Mouse (Mus musculus) C2C12 (cell line): ENCODE data around the gene Twnk. TPM values are rescaled to one million over a fixed set of nuclear protein-coding genes. Genes with fewer than 3 reads are reported as not detected.

ENCODE experiments used
- H3K27me3 ChIP-seq: one replicate; pipeline ENCODE4 v1.6.1; 2011; ENCODE audit not compliant: control insufficient read depth, insufficient read depth, insufficient read length
- H3K36me3 ChIP-seq: one replicate; pipeline ENCODE4 v1.6.1; 2011; ENCODE audit not compliant: control insufficient read depth, insufficient read depth
- H3K4me3 ChIP-seq: one replicate; pipeline ENCODE4 v1.5.1; 2011; ENCODE audit warnings: mild to moderate bottlenecking, control low read depth; ENCODE audit not compliant: poor library complexity, insufficient read depth, severe bottlenecking
- H3K79me2 ChIP-seq: one replicate; pipeline ENCODE4 v1.6.1; 2011; ENCODE audit not compliant: control insufficient read depth, insufficient read depth
- H3K79me3 ChIP-seq: one replicate; pipeline ENCODE4 v1.6.1; 2011; ENCODE audit warnings: low read depth, control low read depth
- H3ac ChIP-seq: one replicate; pipeline ENCODE3; 2011; ENCODE audit warnings: low read depth; ENCODE audit not compliant: control insufficient read depth, insufficient read length
- CEBPB ChIP-seq: IDR thresholded peaks from one replicate; pipeline ENCODE4 v1.6.1; 2011; ENCODE audit warnings: low read depth, mild to moderate bottlenecking, control low read depth, moderate library complexity
- CTCF ChIP-seq: IDR thresholded peaks from one replicate; pipeline ENCODE4 v1.5.1; 2011; ENCODE audit not compliant: control insufficient read depth, insufficient read depth, insufficient read length
- FOSL1 ChIP-seq: IDR thresholded peaks from one replicate; pipeline ENCODE4 v1.8.0; 2011; ENCODE audit warnings: mild to moderate bottlenecking, low read length; ENCODE audit not compliant: poor library complexity, insufficient read depth, severe bottlenecking
- MAX ChIP-seq: IDR thresholded peaks from one replicate; pipeline ENCODE4 v1.6.1; 2011; ENCODE audit warnings: mild to moderate bottlenecking, control low read depth
- MYOD1 ChIP-seq: IDR thresholded peaks from one replicate; pipeline ENCODE4 v1.6.1; 2011; ENCODE audit warnings: low read depth; ENCODE audit not compliant: control insufficient read depth, insufficient read length
- MYOG ChIP-seq: IDR thresholded peaks from one replicate; pipeline ENCODE4 v1.6.1; 2011; ENCODE audit not compliant: control insufficient read depth, insufficient read length; ENCODE audit errors: extremely low read depth
- USF1 ChIP-seq: IDR thresholded peaks from one replicate; pipeline ENCODE4 v1.6.1; 2011; ENCODE audit warnings: low read depth, mild to moderate bottlenecking, control low read depth, moderate library complexity
- long read RNA-seq, 2 experiments: library from polyadenylated mRNA; unstranded; transcript quantifications; one replicate each; pipeline ENCODE4 v2.0.0; 2019 to 2020
- polyA plus RNA-seq: library from polyadenylated mRNA; unstranded; fragments of >200 nt; fragmentation: generic; extraction: Trizol; gene quantifications from one replicate; pipeline ENCODE4 v1.2.1, GENCODE M21; 2012; ENCODE audit warnings: missing spikeins

The Twnk gene
- 12.1 TPM for polyA plus RNA-seq
- long read RNA-seq, experiment 1, transcript Twnk-201 (5 exons, 3,488 nt), result major isoform, 8 of 13 reads
- long read RNA-seq, experiment 1, partial matches to known transcripts, result 1 of 13 reads
- long read RNA-seq, experiment 1, other reads (novel, unspliced or antisense), result 4 of 13 reads
- long read RNA-seq, experiment 2, transcript Twnk-202 (5 exons, 2,195 nt), result minor isoform, 12 of 161 reads
- long read RNA-seq, experiment 2, transcript Twnk-201 (5 exons, 3,488 nt), result major isoform, 118 of 161 reads
- long read RNA-seq, experiment 2, partial matches to known transcripts, result 13 of 161 reads
- long read RNA-seq, experiment 2, other reads (novel, unspliced or antisense), result 18 of 161 reads

GRCm38 (mm10) chr19:45005444-45005843, at the start of gene Twnk:
TSS of gene Twnk (plus strand) at chr19:45005663.
- TF ChIP-seq CTCF (no peak), MYOG (no peak), USF1 (no peak), MAX (no peak), MYOD1 (no peak), FOSL1 (no peak)
- Histone ChIP-seq H3K36me3 (peaks cover 41% of the 10 kb centered on the region), H3K27me3 (no peaks in the 10 kb centered on the region), H3K4me3 (peak within 1 kb of the TSS; percentile 91), H3ac (peak within 1 kb of the TSS; percentile 82), H3K79me2 (peaks cover 52% of the 10 kb centered on the region), H3K79me3 (peaks cover 28% of the 10 kb centered on the region)

- Histone ChIP-seq H3K79me3 (peaks cover 2% of the 10 kb centered on the region), H3K4me3 (no peak overlapping the region), H3K79me2 (no peaks in the 10 kb centered on the region), H3K27me3 (no peaks in the 10 kb centered on the region), H3K36me3 (peaks cover 86% of the 10 kb centered on the region), H3ac (no peak overlapping the region)
- TF ChIP-seq CEBPB (no peak), MYOD1 (no peak), USF1 (no peak), FOSL1 (no peak), MAX (no peak), MYOG (no peak), CTCF (no peak)
Measured at GRCm38 (mm10) chr19:44959633-44960032, 45.8 kb upstream of the Twnk start.

GRCm38 (mm10) chr19:44965978-44966377, 39.5 kb upstream of the Twnk start:
- Histone ChIP-seq H3K36me3 (peaks cover 93% of the 10 kb centered on the region), H3K79me2 (no peaks in the 10 kb centered on the region), H3K79me3 (no peaks in the 10 kb centered on the region), H3K4me3 (no peak overlapping the region), H3K27me3 (no peaks in the 10 kb centered on the region), H3ac (no peak overlapping the region)
- no peak for TF ChIP-seq CEBPB
- no peak for TF ChIP-seq FOSL1

GRCm38 (mm10) chr19:44968329-44968728, 37.1 kb upstream of the Twnk start:
- Histone ChIP-seq H3K4me3 (no peak overlapping the region), H3K36me3 (peaks cover 93% of the 10 kb centered on the region), H3ac (no peak overlapping the region), H3K27me3 (no peaks in the 10 kb centered on the region), H3K79me3 (no peaks in the 10 kb centered on the region), H3K79me2 (no peaks in the 10 kb centered on the region)
- TF ChIP-seq USF1 (no peak), MYOD1 (no peak), CTCF (no peak)

- H3K4me3 ChIP-seq, result no peak overlapping the region
- no peaks in the 10 kb centered on the region for H3K27me3 ChIP-seq
- H3K79me2 ChIP-seq, result no peaks in the 10 kb centered on the region
- H3ac ChIP-seq, result no peak overlapping the region
- TF ChIP-seq FOSL1, result no peak
- no peaks in the 10 kb centered on the region for H3K79me3 ChIP-seq
- H3K36me3 ChIP-seq, result peaks cover 97% of the 10 kb centered on the region
Measured at GRCm38 (mm10) chr19:44976636-44977035, 28.8 kb upstream of the Twnk start.

- Histone ChIP-seq H3K79me2 (no peaks in the 10 kb centered on the region), H3K79me3 (no peaks in the 10 kb centered on the region), H3K36me3 (peaks cover 97% of the 10 kb centered on the region), H3ac (no peak overlapping the region), H3K27me3 (no peaks in the 10 kb centered on the region), H3K4me3 (no peak overlapping the region)
- TF ChIP-seq FOSL1 (no peak), MAX (no peak), MYOG (no peak), CEBPB (no peak), USF1 (no peak), CTCF (no peak), MYOD1 (no peak)
Measured at GRCm38 (mm10) chr19:44977148-44977547, 28.3 kb upstream of the Twnk start.
